Mouse (Mus musculus): ENCODE measurements around the gene Tor2a. TPM values are rescaled to one million over a fixed set of nuclear protein-coding genes. Genes with fewer than 3 reads are reported as not detected.

Gene Tor2a
- total RNA-seq, 4 experiments from 2014 or later, result 28.6 to 33.5 (median 31.1) TPM

DNA sequence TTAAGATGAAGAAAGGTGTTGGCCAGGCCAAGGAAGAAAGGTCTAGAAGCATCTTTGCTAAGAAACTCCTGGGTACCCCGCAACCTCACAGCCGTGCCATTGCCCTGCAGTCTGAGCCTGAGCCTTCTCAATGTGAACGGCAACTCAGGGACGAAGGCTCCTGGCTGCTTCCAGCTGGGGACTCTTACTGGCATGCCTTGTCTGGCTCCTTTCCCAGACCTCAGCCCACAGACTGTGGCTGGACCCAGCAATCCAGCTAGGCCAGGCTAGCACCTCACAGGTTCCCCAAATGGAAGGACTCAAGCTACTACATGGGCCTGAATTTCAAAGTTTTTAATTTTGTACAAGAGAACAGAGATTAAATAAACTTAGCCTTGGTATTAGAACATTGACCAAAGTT, 4.8 kb downstream of the Tor2a start:
- DNase-seq (ENCODE audit: low spot score in 2 of 2), result no peak

DNA sequence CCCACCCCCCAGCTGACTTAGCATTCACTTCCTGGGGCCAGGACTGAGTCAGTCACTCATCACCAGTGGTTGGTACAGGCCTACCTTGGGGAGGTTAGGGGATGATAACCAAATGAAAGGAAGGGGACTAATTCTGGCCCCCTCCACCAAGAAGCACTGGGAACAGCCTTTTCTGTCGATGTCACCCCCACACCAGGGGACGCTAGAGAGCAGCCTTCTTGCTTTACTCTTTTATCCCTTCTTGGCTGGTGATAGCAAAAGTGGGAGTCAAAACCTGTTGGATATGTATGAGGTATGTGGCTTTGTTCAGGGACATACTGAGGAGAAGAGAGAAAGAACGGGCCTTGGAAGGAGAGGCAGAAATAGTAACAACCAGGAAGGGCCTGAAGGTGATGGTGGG, 6.3 kb downstream of the Tor2a start:
- DNase-seq (ENCODE audit: low spot score in 2 of 2), result no peak

DNA sequence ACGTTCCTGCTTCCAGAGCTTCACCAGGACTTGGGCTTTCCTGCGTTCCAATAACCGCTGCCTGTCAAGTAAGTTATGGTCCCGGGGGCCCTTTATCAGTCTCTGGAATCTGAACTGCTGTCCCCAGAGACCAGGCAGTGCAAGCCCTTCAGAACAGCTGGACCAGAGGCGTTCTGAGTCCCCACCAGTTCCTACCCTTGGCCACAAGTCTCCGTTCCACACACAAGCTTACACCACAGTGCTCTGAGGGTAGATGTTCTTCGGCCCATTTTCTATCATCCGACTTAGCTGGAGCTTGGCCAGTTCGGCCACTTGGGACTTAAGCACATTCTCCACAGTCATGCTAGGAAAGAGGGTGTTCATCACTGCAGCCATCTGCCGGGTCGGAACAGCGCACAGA, 10.2 kb downstream of the Tor2a start:
- DNase-seq (ENCODE audit: low spot score in 2 of 2), result no peak

DNA sequence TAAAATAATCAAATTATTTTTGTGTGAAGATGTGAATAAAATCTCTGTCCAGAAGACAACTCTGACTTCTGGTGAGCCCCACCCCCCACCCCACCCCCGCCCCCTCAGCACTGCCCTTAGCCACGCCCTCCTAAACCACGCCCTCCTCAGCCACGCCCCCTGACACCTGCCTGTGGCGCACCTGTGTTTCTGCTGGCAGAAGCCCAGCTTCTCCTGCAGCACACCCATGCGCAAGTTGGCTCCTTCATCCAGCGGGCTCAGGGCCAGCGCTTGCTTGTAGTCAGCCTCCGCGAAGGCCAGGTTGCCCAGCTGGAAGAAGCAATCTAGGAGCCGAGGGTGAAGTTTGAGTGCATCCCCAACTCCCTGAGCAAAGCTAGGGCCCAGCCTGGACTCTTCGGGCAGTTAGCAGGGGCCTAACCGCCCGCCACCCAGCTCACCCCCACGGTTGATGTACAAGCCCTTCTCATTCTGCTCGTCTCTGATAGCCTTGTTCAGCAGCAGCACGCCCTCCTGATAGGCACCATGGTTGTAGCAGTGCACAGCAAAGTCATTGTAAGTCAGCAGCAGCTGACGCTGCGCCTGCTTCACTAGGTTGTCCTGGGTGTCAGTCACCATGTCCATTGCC, 11.7 kb downstream of the Tor2a start:
- DNase-seq (ENCODE audit: low spot score in 2 of 2), result no peak

DNA sequence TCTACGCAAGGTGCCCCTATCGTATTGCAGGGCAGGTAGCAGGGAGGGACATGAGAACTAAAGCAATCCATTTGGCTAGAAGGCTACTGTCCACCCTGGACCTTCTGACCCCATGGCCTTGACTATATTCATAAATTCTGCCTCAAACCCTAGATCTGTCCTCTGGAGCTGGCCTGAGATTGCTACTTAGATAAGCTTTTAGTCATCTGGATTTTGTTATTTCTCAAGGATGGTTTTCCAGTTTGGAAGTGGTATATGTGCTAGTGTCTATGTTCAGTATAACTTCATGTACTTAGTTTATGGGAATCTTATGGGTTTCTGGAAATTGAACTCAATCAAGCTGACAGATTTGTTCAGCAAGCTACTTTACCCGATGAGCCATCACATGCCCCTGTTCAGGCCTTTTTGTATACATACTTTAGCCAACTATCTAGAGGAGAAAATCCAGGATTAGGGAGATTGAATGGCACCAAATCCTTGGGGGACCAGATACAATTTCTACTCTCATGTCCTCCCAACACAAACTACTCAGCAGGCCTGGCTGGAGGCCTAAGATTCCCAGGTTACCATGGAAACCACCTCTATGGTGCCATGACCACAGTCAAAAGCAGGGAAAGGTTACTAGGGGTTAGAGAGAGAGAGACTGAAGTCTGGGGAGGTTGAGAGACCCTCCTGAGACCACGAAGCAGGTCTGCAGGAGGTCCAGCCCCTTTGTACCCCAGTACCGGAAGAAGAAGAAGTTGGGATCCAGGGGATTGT, 12.5 kb downstream of the Tor2a start:
- DNase-seq (ENCODE audit: low spot score in 2 of 2), result no peak

DNA sequence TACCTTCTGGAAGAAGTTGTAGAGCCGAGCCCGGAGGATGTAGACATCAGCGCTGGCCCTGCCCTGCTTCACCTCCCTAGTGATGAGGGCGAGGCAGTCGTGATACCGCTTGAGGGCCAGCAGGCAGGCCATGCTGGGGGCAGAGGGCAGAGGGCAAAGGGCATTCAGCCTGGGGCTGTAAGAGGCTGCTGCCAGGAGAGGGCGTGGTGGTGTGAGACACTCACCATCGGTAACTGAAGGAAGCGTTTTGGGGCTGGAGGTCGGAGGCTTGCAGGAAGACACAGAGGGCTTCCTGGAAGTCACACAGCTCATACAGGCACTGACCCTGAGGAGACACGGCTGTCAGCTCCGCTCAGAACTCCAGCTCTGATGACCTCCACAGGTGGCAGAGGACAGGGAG, 14.9 kb downstream of the Tor2a start:
- DNase-seq (ENCODE audit: low spot score in 2 of 2), result no peak

DNA sequence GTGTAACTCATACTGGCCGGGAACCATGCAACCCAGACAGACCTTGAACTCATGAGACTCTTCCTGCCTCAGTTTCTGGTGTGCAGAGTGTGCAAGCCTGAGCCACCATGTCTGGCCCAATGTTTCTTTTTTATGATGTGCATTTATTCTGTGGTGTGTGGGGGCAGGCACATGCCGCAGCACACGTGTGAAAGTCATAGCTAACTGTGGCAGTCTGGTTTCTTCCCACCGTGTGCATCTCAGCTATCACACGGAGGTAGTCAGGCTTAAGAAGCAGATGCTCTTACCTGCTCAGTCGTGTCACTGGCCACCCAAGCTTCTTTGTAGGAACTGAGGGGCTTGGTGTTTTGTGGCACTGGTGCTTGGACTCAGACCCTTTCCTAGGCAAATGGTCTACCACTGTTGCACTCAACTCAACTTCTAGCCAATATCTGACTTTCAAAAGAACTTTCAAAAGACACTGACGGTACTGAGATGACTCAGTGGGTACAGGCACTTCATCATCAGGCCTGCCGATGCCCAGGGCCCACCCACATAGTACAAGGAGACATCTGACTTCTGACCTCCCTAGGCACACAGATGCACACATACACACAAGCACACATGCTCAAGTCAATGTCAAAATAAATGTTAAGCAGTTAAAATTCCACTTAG, 15.7 kb downstream of the Tor2a start:
- DNase-seq (ENCODE audit: low spot score in 2 of 2), result no peak

DNA sequence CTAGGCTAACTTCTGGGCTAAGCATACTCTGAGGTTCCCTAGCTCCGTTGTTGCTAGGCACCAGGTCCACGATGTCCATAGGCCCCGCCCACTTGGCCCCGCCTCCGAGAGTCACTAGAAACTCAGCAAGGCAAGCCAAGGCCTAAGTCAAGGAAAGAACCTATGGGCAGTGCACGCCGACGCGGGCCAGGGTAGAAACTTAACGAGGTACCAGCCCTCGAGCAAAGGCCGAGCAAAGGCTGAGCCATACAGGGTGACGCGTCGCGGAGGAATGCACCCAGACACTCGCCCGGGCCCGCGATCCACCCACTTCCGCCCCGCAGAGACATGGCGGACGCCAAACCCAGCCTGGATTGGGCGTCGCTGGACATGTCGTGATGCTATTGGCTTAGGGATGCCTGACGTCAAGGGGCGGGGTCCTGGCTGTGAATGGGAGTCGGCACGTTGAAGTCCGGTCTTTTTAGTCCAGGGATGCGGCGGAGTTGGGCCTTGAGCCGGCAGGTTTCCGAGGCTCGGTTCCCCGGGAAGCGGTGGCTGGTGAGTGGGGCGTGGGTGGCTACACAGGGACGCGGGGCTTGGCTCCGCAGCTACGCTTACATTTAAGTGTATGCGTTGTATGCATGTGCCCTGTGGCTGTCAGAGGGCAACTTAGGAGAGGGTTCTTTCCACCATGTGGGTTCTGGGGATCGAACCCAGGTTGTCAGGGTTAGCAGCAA, 18.5 kb downstream of the Tor2a start, which contains the start of the genes Ttc16 and Ptrh1:
Gene Ttc16 (minus strand): TSS at position 275 of the 716 bp plus-strand sequence.
Gene Ptrh1 (plus strand): TSS at position 428 of the 716 bp plus-strand sequence.
- peak; percentile 95 to 97 for DNase-seq (ENCODE audit: low spot score in 2 of 2)

DNA sequence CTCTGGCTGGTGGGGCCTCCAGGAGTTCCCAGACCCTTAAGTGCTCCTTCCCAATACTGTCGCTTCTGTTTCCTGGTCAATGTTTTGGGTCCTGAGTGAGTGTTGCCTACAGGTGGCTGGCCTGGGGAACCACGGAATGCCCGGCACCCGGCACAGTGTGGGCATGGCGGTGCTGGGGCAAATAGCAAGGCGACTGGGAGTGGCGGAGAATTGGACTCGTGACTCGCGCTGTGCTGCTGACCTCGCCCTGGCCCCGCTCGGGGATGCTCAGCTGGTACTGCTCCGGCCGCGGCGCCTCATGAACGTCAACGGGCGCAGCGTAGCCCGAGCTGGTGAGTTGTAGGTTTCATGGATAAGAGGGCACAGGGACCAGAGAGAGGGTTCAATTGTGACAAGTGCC, 19.2 kb downstream of the Tor2a start:
- no peak for DNase-seq (ENCODE audit: low spot score in 2 of 2)

DNA sequence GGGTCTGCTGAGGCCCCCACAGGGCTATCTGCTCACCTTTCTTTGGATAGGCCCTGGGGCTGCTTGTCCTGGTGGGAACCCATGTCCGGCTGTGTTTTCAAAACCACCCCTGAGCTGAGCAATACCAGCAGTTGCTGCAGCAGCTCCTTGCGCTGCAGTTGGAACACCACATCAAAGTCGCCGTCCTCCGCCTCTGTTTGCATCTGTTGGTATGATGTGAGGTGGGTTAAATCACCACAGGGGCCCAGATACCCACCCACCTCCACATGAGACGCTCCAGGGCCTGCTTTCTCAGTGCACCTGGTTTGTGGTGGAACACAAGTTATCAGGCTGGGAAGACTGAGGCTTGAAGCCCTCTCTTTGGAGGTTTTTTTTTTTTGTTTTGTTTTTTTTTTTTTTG, 21.0 kb downstream of the Tor2a start:
- DNase-seq (ENCODE audit: low spot score in 2 of 2), result no peak

DNA sequence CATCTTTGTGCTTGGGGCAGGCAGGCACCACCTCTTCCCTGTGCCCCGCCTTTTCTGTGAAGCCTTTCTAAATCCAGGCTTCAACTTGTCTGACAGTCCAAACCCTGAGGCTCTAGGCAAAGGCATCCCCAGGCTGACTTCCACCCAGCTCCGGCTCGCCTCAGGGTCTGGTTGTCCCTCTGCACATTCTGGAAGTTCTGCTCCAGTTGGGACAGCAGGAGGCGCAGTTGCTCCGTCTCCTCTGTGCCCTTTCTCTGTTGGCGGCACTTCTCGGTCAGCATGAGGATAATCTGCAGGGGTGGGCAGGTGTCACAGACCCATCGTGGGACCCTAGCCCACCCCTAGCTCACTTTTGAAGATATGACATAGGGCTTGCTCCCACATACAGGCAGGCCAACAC, 22.1 kb downstream of the Tor2a start:
- DNase-seq (ENCODE audit: low spot score in 2 of 2), result peak in 1 of 2 experiments; percentile 56

DNA sequence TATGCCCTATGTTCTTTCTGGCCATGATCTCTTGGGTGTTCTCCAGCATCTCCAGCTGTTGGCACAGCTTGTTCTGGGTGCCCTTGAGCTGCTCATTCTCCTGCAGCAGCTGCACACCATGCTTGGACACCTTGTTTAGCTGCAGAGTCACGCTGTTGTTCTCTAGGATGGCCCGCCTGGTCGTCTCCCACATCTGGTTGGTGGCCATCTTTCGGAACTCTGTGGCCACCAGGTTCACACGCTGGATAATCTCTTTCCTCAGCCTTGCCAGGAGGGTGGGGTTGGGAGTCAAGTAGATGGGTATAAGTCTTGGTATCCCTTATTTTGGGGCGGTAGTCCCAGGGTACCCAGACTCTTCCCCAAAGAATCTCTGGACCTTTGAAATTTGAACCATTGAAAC, 22.7 kb downstream of the Tor2a start:
- no peak for DNase-seq (ENCODE audit: low spot score in 2 of 2)

DNA sequence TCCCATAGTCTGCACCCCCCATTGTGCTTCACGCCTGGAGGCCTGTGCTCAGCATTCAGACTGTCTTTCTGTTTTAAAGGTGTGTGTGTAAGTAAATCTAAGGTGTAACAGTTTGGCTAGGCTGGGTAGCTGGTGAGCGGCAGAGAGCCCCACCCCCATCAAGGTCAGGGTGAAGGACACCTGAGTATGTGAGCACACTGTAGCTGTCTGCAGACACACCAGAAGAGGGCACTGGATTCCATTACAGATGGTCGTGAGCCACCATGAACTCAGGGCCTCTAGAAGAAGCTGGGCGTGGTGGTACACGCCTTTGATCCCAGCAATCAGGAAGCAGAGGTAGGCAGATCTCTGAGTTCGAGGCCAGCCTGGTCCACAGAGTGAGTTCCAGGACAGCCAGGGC, 24.7 kb downstream of the Tor2a start:
- no peak for DNase-seq (ENCODE audit: low spot score in 2 of 2)

DNA sequence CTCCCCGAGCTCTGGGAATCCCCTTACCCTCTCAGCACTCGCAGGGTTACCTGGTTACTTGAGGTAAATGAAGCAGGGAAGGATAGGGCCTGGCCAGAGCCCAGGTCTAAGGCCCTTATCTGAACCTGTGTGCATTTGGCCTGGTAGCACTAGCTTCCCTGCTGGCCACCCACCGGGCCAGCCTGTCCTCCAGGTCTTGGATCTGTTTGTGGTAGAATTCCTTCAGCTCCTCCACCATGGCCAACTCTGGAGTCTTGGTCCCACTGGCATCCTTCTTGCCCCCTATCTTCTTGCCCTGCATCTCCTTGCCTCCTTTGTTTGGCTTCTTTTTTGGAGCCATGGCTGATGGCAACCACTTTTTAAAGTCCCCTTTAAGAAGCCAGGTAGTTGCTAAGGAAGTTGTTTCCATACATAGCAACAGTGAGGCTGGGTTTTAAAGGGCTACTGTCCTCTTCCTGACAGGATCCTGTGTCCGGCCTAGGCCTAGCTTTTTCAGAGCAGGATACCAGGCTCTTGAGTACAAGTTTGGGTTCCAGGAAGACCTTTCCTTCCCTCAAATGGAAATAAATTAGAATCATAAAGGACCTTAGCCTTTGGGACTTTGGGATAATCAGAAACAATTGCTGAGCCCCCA, 27.1 kb downstream of the Tor2a start, which contains the start of gene Cfap157:
Gene Cfap157 (minus strand): TSS at position 381 of the 634 bp plus-strand sequence.
- no peak for DNase-seq (ENCODE audit: low spot score in 2 of 2)

DNA sequence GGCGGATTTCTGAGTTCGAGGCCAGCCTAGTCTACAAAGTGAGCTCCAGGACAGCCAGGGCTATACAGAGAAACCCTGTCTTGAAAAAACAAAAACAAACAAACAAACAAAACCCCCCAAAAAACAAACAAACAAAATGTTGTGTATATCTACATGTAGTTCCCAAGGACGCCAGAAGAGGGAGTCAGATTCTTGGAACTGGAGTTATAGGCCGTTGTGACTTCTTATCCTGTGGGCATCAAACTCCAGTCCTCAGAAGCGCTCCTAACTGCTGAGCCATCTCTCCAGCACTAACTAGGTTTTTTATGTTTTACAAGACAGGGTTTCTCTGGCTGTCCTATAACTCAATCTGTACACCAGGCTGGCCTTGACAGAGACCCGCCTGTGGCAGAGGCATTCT, 30.1 kb downstream of the Tor2a start:
- DNase-seq (ENCODE audit: low spot score in 2 of 2), result no peak

DNA sequence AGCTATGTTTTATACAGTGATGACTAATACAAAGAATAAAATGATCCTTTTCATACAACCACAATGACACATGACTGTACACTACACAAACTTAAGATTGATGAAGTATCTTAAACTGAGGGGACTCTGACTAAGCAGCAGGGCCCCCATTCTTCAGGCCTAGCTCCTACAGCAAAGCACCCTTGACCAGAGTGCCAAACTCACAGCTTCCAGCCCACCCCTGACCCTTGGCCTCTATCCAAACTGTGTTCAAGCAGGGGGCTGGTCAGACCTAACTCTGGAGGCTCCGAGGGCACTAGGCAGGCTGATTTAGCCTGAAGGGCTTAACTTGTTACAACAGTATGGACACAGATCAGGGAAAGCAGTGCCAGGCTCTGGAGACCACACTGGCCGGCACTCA, 31.5 kb downstream of the Tor2a start:
- no peak for DNase-seq (ENCODE audit: low spot score in 2 of 2)

DNA sequence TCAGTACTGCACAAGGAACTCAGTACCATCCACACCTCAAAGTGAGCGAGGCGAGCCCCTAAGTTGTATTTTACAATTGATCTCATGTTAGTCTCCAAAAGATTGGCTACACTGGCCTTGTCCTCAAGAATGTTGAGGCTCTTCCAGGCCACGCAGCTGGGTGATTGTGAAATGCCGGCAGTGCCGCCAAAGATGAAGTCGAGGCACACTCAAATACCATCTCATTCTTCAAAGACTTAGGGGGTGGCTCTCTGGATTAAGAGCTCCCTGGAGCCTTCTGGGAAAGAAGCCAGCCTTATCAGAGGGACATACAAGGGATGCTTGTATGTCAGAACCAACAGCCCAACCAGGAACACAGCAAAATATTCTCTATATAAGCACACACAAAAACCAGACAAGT, 34.3 kb downstream of the Tor2a start:
- no peak for DNase-seq (ENCODE audit: low spot score in 2 of 2)

DNA sequence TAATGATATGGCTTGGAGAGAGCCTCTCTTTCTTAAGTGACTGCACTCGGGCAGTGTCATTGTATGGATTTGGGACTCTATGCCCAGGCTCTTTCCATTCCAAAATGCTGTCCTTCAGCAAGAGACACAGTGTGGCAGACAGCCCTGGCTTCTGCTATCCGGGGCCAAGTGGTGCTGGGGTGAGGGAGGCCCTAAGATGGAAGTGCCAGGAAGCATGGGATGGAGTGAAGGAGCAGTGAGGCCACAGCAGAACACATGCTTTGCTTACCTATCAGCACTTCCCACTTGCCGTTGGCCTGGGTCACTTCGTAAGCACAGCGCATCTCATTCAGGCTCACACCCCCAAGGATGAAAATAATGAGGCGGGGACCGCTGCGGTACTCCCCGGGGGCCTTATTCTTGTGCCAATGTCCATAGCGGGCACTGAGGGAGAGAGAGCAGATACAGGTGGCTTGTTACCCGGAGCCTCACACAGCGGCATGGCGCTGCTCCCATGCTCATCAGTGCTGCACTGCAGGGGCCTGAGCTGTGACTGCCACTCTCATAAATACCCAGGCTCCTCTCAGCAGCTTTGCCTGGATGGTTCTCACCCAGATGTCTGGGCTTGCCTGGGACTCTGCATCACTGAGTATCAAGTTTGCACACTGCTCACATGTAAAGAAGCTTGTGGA, 38.8 kb downstream of the Tor2a start:
- no peak for DNase-seq (ENCODE audit: low spot score in 2 of 2)

DNA sequence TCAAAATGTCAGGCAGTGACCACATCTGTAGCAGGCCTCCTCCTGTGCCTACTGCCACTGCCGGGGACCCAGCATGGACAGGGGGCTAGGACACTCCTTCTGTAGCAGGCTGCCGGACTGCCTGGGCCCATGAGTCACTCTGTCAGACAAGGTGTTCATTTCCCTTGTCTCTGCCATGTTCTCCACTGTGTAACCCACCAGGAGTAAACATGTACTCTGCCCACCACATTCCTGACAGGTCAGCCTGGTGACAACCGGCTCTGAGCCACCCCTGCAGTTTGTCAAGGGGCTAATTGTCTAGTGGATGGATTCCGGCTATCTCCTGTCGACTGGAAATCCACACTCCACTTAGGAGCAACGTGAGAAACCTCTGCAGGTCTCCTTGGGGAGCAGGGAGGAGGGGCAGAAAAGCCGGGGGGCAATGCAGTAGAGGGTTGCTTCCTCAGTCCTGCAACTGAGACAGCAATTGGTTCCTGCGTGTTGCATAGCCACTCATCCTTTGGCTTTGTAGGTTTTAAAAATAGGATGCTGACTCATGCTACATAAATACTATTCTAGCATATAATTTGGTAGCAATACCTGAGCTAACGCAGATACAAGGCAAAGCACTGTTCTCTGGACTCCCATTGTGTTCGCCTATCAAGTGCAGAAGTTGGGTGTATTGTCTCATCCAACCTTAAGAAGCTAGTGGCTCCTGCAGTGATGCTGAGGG, 41.4 kb downstream of the Tor2a start:
- DNase-seq (ENCODE audit: low spot score in 2 of 2), result no peak

Measured in layer of hippocampus, adult 8-10 months (tissue).